Mouse (Mus musculus) MEL (cell line): ENCODE data around the gene Ppp1r37. TPM values are rescaled to one million over a fixed set of nuclear protein-coding genes. Genes with fewer than 3 reads are reported as not detected.
"Not testable (repeated sequence)": the region's sequence is repeated elsewhere in the genome, so short reads cannot be mapped to it uniquely, and the experiment has no call there.

Source experiments
- DNase-seq: peaks from one replicate; pipeline ENCODE4 v3.0.0; 2011; ENCODE audit warnings: low read depth, low spot score
- H3K27ac ChIP-seq: 2 replicates; pipeline ENCODE4 v1.5.1; 2012; ENCODE audit warnings: low read depth, mild to moderate bottlenecking, control low read depth, low read length, moderate library complexity; ENCODE audit not compliant: control insufficient read depth
- H3K27me3 ChIP-seq, 2 experiments: fragments of 150-350 bp in 1 of 2; sonication (generic) in 1 of 2; 2 replicates each; pipeline ENCODE4 v1.6.1; 2012; ENCODE audit warnings: low read length in 2 of 2, mild to moderate bottlenecking in 2 of 2, improper control_type of control experiment in 1 of 2, moderate library complexity in 1 of 2; ENCODE audit not compliant: insufficient read depth in 2 of 2, control insufficient read depth in 1 of 2
- H3K36me3 ChIP-seq, 2 experiments: 2 replicates each; pipeline ENCODE4 v1.6.1; 2012 to 2014; ENCODE audit warnings: low read length in 2 of 2, improper control_type of control experiment in 1 of 2, inconsistent platforms in 1 of 2, mild to moderate bottlenecking in 1 of 2; ENCODE audit not compliant: insufficient read depth in 2 of 2, control insufficient read depth in 1 of 2
- H3K4me1 ChIP-seq, 2 experiments: fragments of 150-350 bp in 1 of 2; sonication (generic) in 1 of 2; 2 replicates each; pipeline ENCODE4 v1.6.1; 2012; ENCODE audit warnings: low read length in 2 of 2, improper control_type of control experiment in 1 of 2, mild to moderate bottlenecking in 1 of 2; ENCODE audit not compliant: insufficient read depth in 2 of 2, control insufficient read depth in 1 of 2
- H3K4me3 ChIP-seq, 2 experiments: fragments of 150-350 bp in 1 of 2; sonication (generic) in 1 of 2; 2 replicates each; pipeline ENCODE4 v1.5.1; 2012; ENCODE audit warnings: low read depth in 2 of 2, low read length in 2 of 2, mild to moderate bottlenecking in 2 of 2, moderate library complexity in 2 of 2, control low read depth in 1 of 2, improper control_type of control experiment in 1 of 2; ENCODE audit not compliant: control insufficient read depth in 1 of 2, insufficient read depth in 1 of 2
- H3K79me2 ChIP-seq: 2 replicates; pipeline ENCODE4 v1.6.1; 2012; ENCODE audit warnings: mild to moderate bottlenecking, low read length, moderate library complexity; ENCODE audit not compliant: control insufficient read depth, poor library complexity, insufficient read depth
- H3K9ac ChIP-seq: 2 replicates; pipeline ENCODE4 v1.6.1; 2012; ENCODE audit warnings: low read depth, mild to moderate bottlenecking, control low read depth, low read length, moderate library complexity; ENCODE audit not compliant: control insufficient read depth, poor library complexity, severe bottlenecking
- H3K9me3 ChIP-seq: fragments of 150-350 bp; sonication (generic); replicated peaks from 2 replicates; pipeline ENCODE4 v1.6.1; 2012; ENCODE audit warnings: mild to moderate bottlenecking, low read length, improper control_type of control experiment, moderate library complexity; ENCODE audit not compliant: insufficient read depth
- CHD1 ChIP-seq: IDR thresholded peaks from 2 replicates; pipeline ENCODE4 v1.6.1; 2012; ENCODE audit warnings: low read depth, mild to moderate bottlenecking, inconsistent platforms, low read length, improper control_type of control experiment
- CTCF ChIP-seq, 3 experiments: IDR thresholded peaks in 2 of 3; conservative IDR thresholded peaks in 1 of 3; 2 replicates each; pipeline ENCODE4 v1.5.1; 2011 to 2012; ENCODE audit warnings: low read length in 3 of 3, low read depth in 2 of 3, mild to moderate bottlenecking in 2 of 3, improper control_type of control experiment in 1 of 3, inconsistent platforms in 1 of 3, mixed read lengths in 1 of 3, moderate library complexity in 1 of 3; ENCODE audit not compliant: control insufficient read depth in 1 of 3, insufficient read depth in 1 of 3, poor library complexity in 1 of 3, severe bottlenecking in 1 of 3
- ELF1 ChIP-seq: IDR thresholded peaks from 2 replicates; pipeline ENCODE4 v1.6.1; 2014; ENCODE audit warnings: low read depth, mild to moderate bottlenecking, inconsistent platforms, low read length, improper control_type of control experiment, moderate library complexity
- EP300 ChIP-seq, 2 experiments: IDR thresholded peaks; 2 replicates each; pipeline ENCODE4 v1.6.1; 2011; ENCODE audit warnings: improper control_type of control experiment in 2 of 2, low read length in 2 of 2, low read depth in 1 of 2, mild to moderate bottlenecking in 1 of 2
- JUND ChIP-seq: IDR thresholded peaks from 2 replicates; pipeline ENCODE4 v1.6.1; 2011; ENCODE audit warnings: low read depth, mild to moderate bottlenecking, improper control_type of control experiment, low read length
- MAFK ChIP-seq: IDR thresholded peaks from 2 replicates; pipeline ENCODE4 v1.6.1; 2011; ENCODE audit warnings: low read depth, mild to moderate bottlenecking, low read length, improper control_type of control experiment, borderline replicate concordance
- POLR2AphosphoS2 ChIP-seq: IDR thresholded peaks from 2 replicates; pipeline ENCODE4 v1.6.1; 2011; ENCODE audit warnings: low read length, improper control_type of control experiment
- ZC3H11A ChIP-seq: IDR thresholded peaks from 2 replicates; pipeline ENCODE4 v1.6.1; 2012; ENCODE audit warnings: low read depth, mild to moderate bottlenecking, inconsistent platforms, low read length, improper control_type of control experiment
- ZMIZ1 ChIP-seq: IDR thresholded peaks from 2 replicates; pipeline ENCODE4 v1.6.1; 2012; ENCODE audit warnings: low read depth, mild to moderate bottlenecking, inconsistent platforms, low read length, improper control_type of control experiment, moderate library complexity
- ZNF384 ChIP-seq: IDR thresholded peaks from 2 replicates; pipeline ENCODE4 v1.6.1; 2012; ENCODE audit warnings: low read depth, mild to moderate bottlenecking, inconsistent platforms, low read length, improper control_type of control experiment
- polyA plus RNA-seq, 2 experiments: library from polyadenylated mRNA; stranded (reverse) in 1 of 2; unstranded in 1 of 2; fragments of >175 nt in 1 of 2; fragments of >200 nt in 1 of 2; gene quantifications; 2 replicates each; pipeline versions ENCODE4 v1.2.1 to v1.2.4; 2012; ENCODE audit warnings: low replicate concordance in 2 of 2, low read depth in 1 of 2; ENCODE audit not compliant: insufficient read length in 2 of 2, insufficient read depth in 1 of 2, missing spikeins in 1 of 2
- total RNA-seq: library from RNA; depleted of rRNA; stranded (reverse); fragments of 300-350 nt; gene quantifications from 2 replicates; pipeline ENCODE4 v1.2.3, GENCODE M21; 2012

Gene Ppp1r37
- total and polyA plus RNA-seq, 3 experiments = 13.6 to 29.0 TPM; not detected in 1

DNA sequence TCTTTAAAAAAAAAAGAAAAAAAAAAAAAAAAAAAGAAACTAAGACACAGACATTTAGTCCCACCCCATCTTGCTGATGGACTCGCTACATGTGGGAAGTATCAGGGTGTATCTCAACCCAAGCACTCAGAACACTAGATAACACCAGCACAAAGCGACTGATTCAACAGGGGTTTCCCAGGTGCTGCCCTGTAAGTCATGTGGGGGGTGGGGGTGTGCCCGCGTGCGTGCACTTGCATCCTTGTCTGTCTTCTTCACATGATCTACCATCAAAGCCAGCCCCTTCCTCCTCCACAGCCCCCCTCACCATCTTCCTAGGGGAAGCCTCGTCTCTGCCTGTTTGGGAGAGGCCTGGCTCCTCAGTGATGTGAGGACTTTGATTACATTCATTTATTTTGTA, 50.5 kb downstream of the Ppp1r37 start:
- Histone ChIP-seq H3K36me3 (peaks cover 0 to 3% of the 10 kb centered on the region in 2 experiments; a peak in 1 of 4 replicates), H3K27ac (no peak overlapping the region)

DNA sequence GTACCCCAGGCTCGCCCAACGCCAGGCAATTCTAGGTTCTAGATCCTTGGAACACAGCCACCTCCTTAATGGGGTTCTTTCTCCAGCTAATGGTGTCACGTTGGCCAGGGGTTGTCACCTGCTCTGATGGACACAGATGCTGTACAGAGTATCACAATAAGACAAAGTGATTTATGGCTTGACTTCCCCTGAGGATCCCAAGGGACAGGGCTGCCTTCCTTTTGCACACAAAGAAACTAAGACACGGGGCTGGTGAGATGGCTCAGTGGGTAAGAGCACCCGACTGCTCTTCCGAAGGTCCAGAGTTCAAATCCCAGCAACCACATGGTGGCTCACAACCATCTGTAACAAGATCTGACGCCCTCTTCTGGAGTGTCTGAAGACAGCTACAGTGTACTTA, 50.9 kb downstream of the Ppp1r37 start:
- not testable (repeated sequence) for H3K27ac ChIP-seq, H3K36me3 ChIP-seq, H3K4me1 ChIP-seq, H3K4me3 ChIP-seq, H3K9ac ChIP-seq, H3K9me3 ChIP-seq, DNase-seq, H3K27me3 ChIP-seq
- peaks cover 21% of the 10 kb centered on the region for H3K79me2 ChIP-seq

More for the DNA sequence above, 50.5 kb downstream of the Ppp1r37 start:
- H3K9me3 ChIP-seq = no peaks in the 10 kb centered on the region
- no peak overlapping the region for H3K4me3 ChIP-seq
- H3K79me2 ChIP-seq = peaks cover 16% of the 10 kb centered on the region
- peaks cover 0 to 6% of the 10 kb centered on the region in 2 experiments; a peak in 2 of 4 replicates for H3K4me1 ChIP-seq
- DNase-seq = peak; percentile 32
- H3K9ac ChIP-seq = no peak overlapping the region
- TF ChIP-seq MAFK (no peak), POLR2AphosphoS2 (peak; percentile 19; the same call in 1 of the 2 replicates)
- TF ChIP-seq, all 39 proteins: peak for 1
- H3K27me3 ChIP-seq = no peaks in the 10 kb centered on the region

DNA sequence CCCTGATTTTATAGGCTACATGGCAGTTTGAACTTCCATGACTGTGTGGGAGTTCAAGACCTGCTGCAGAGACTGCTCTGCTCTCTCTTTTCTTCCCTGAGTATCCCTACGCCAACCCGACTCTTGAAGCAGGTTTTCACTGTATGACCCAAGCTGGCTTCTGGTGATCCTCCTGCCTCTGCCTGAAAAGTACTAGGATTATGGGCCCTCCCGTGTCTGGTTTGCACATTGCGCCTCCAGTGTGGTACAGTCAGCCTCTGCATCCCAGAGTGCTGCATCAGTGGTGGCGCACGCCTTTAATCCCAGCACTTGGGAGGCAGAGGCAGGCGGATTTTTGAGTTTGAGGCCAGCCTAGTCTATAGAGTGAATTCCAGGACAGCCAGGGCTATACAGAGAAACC, 53.1 kb downstream of the Ppp1r37 start:
- peaks cover 0 to 3% of the 10 kb centered on the region in 2 experiments; a peak in 1 of 4 replicates for H3K36me3 ChIP-seq
- H3K27ac ChIP-seq = no peak overlapping the region
- H3K4me1 ChIP-seq = peaks cover 0 to 6% of the 10 kb centered on the region in 2 experiments; a peak in 2 of 4 replicates
- H3K9me3 ChIP-seq = no peaks in the 10 kb centered on the region
- H3K9ac ChIP-seq = peak overlapping the region; percentile 11; the same call in 1 of the 2 replicates
- peak overlapping the region in 1 of 2 experiments; percentile 94; a peak in 2 of 4 replicates for H3K4me3 ChIP-seq
- peak; percentile 24 for DNase-seq
- no peaks in the 10 kb centered on the region for H3K27me3 ChIP-seq
- TF ChIP-seq ZMIZ1 = no peak
- TF ChIP-seq POLR2AphosphoS2 = no peak
- no peak for TF ChIP-seq EP300 (IDR thresholded peaks at IDR 0.05; ENCODE audit: low read depth in 1 of 2, low read length in 2 of 2)
- TF ChIP-seq CTCF (IDR thresholded peaks at IDR 0.05 in 2 of 3, conservative IDR thresholded peaks at IDR 0.05 in 1 of 3; ENCODE audit: control insufficient read depth in 1 of 3, insufficient read depth in 1 of 3, low read depth in 2 of 3, low read length in 3 of 3, poor library complexity in 1 of 3, severe bottlenecking in 1 of 3) = no peak
- TF ChIP-seq JUND = no peak
- no peak for TF ChIP-seq ELF1
- TF ChIP-seq ZC3H11A = no peak
- no peak for TF ChIP-seq ZNF384
- TF ChIP-seq CHD1 = no peak
- H3K79me2 ChIP-seq = peaks cover 21% of the 10 kb centered on the region
